Mouse (Mus musculus) lung, embryonic 14.5 days (tissue): Measurements from ENCODE around the gene Cyp27a1. TPM values are rescaled to one million over a fixed set of nuclear protein-coding genes. Genes with fewer than 3 reads are reported as not detected.
A peak's percentile ranks its signal among the peaks of the same experiment; 100 is the strongest.

ENCODE experiments used
- ATAC-seq: fragments of 200-750 bp; cut with Nextera tagmentation; 2 replicates; pipeline ENCODE4 v1.8.0; 2017; ENCODE audit warnings: mild to moderate bottlenecking, moderate TSS enrichment, moderate library complexity; ENCODE audit not compliant: insufficient read depth
- DNase-seq: peaks from one replicate; pipeline ENCODE4 v3.0.0-alpha.2; 2015
- H3K27ac ChIP-seq: fragments of 300-500 bp; sonication (generic); 2 replicates; pipeline ENCODE4 v1.5.1; 2014; ENCODE audit warnings: low read depth, mild to moderate bottlenecking, moderate library complexity
- H3K27me3 ChIP-seq: fragments of 300-500 bp; sonication (generic); 2 replicates; pipeline ENCODE4 v1.6.1; 2014; ENCODE audit warnings: low read length, control low read depth; ENCODE audit not compliant: insufficient read depth
- H3K36me3 ChIP-seq: fragments of 300-500 bp; sonication (generic); 2 replicates; pipeline ENCODE4 v1.6.1; 2014; ENCODE audit warnings: control low read depth; ENCODE audit not compliant: insufficient read depth
- H3K4me1 ChIP-seq: fragments of 300-500 bp; sonication (generic); 2 replicates; pipeline ENCODE4 v1.6.1; 2014; ENCODE audit warnings: antibody characterized with exemption, control low read depth; ENCODE audit not compliant: insufficient read depth
- H3K4me2 ChIP-seq: fragments of 300-500 bp; sonication (generic); 2 replicates; pipeline ENCODE4 v1.6.1; 2014; ENCODE audit warnings: mild to moderate bottlenecking
- H3K4me3 ChIP-seq: fragments of 300-500 bp; sonication (generic); 2 replicates; pipeline ENCODE4 v1.5.1; 2014; ENCODE audit warnings: low read depth, low read length
- H3K9ac ChIP-seq: fragments of 300-500 bp; sonication (generic); 2 replicates; pipeline ENCODE4 v1.6.1; 2014
- H3K9me3 ChIP-seq: fragments of 300-500 bp; sonication (generic); 2 replicates; pipeline ENCODE4 v1.6.1; 2016; ENCODE audit warnings: low read depth, low read length, control low read depth
- CTCF ChIP-seq: IDR thresholded peaks from 2 replicates; pipeline ENCODE4 v1.5.1; 2016; ENCODE audit warnings: antibody characterized with exemption, low read depth
- WGBS: fragments of 180-500 bp; shearing (Covaris S2); extraction: QIAGEN DNeasy Blood & Tissue Kit; methylation state at CpG from one replicate; pipeline ENCODE4 v1.1.7; 2014; 5-methylcytosine and 5-hydroxymethylcytosine counted together
- polyA plus RNA-seq: library from polyadenylated mRNA; unstranded; fragments of >200 nt; fragmentation: Nextera tagmentation; extraction: Ambion mirVana; gene quantifications from 2 replicates; pipeline ENCODE4 v1.2.1, GENCODE M21; 2014

The Cyp27a1 gene
- polyA plus RNA-seq, 1 experiment from 2014 or later: 1.9 TPM

DNA sequence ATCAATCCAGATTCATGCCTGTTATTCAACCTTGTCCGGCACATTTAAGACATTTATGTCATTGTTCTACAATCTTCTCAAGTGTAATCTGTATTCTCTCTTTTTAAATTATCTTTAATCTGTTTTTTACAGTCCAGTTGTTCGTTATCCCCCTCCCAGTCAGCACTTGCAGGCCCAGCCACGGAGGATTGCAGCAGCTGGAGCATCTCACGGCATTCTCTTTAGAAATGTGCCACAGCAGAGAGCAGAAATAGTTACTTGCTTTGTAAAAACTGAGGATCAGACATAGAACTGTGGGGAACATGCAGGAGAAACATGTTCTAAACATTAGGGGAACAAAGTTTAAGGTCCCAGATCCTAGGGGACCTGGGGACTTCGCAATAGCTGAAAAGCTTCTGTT, 8.4 kb upstream of the Cyp27a1 start:
- Histone ChIP-seq H3K4me1 (no peaks in the 10 kb centered on the region), H3K9me3 (no peaks in the 10 kb centered on the region), H3K27me3 (no peaks in the 10 kb centered on the region), H3K4me2 (no peak overlapping the region), H3K27ac (peak overlapping the region; percentile 13), H3K36me3 (peaks cover 25% of the 10 kb centered on the region), H3K9ac (no peak overlapping the region), H3K4me3 (no peak overlapping the region)
- WGBS: 63% methylated on average over 5 of the region's 5 CpGs
- peak; percentile 43 for DNase-seq
- no peak for ATAC-seq
- TF ChIP-seq CTCF: no peak

DNA sequence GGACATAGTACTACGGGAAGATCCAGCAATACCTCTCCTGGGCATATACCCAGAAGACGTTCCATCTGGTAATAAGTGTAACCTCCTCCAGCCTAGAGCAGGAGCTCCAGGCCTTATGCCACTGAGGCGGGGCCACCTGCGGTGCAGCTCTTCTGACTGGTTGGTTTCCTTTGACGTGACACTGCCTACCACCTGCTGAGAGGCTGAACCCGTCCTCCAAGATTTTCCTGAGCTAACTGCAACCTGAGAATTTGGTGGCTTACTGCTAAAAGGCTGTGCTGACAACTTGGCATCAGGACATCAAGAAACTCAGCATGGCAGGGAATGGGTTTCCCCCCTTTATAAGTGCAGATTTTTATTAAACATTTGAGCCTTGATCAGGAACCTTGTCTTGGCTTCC, 3.8 kb upstream of the Cyp27a1 start:
- no peak for TF ChIP-seq CTCF
- H3K4me3 ChIP-seq: no peak overlapping the region
- H3K27me3 ChIP-seq: no peaks in the 10 kb centered on the region
- WGBS: 30% methylated on average over 6 of the region's 6 CpGs
- H3K4me1 ChIP-seq: no peaks in the 10 kb centered on the region
- DNase-seq: no peak
- no peaks in the 10 kb centered on the region for H3K36me3 ChIP-seq
- no peak overlapping the region for H3K9ac ChIP-seq
- no peak for ATAC-seq
- no peak overlapping the region for H3K27ac ChIP-seq
- H3K4me2 ChIP-seq: no peak overlapping the region
- H3K9me3 ChIP-seq: no peaks in the 10 kb centered on the region

DNA sequence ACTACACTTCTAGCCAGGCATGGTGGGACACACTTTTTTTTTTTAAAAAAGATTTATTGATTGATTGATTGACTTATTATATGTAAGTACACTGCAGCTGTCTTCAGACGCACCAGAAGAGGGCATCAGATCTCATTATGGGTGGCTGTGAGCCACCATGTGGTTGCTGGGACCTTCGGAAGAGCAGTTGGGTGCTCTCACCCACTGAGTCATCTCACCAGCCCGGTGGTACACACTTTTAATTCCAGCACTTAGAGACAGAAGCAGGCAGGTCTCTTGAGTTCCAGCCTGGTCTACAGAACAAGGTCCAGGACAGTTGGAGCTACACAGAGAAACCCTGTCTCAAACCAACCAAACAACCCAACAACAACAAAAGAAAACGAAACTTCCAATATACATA, 1.3 kb upstream of the Cyp27a1 start:
- WGBS: 75% methylated on average over 4 of the region's 4 CpGs
- ATAC-seq: no peak
- H3K27me3 ChIP-seq: no peaks in the 10 kb centered on the region
- H3K9ac ChIP-seq: no peak overlapping the region
- H3K36me3 ChIP-seq: no peaks in the 10 kb centered on the region
- H3K4me2 ChIP-seq: no peak overlapping the region
- H3K4me3 ChIP-seq: no peak overlapping the region
- H3K4me1 ChIP-seq: no peaks in the 10 kb centered on the region
- DNase-seq: no peak
- H3K27ac ChIP-seq: no peak overlapping the region
- TF ChIP-seq CTCF: no peak
- no peaks in the 10 kb centered on the region for H3K9me3 ChIP-seq

DNA sequence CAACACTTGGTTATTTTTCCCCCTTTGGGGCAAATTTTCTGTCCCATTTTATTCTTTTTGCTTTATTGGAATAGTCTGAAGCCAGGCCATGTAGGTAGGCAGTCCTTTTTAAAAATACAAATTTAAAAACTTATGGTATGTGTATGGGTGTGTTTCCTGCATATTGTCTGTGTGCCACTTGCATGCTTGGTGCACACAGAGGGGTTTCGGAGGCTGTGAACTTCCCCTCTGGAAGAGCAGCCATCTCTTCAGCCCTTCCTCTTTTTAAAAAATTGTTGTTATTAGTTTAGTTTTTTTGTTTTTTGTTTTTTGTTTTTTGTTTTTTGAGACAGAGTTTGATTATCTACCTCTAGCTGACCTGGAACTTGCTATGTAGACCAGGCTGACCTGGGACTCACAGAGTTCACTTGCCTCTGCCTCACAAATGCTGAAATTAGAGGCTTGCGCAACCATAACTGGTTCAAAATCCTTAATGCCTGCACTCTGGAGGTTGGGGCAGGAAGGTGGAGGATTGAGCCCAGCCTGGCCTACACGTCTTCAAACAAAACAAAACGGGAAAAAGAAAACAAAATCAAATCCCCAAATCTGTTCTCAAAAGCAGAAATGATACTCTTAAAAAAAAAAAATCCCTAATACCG, 794 bp upstream of the Cyp27a1 start:
- no peak for TF ChIP-seq CTCF
- H3K9me3 ChIP-seq: no peaks in the 10 kb centered on the region
- no peaks in the 10 kb centered on the region for H3K4me1 ChIP-seq
- H3K36me3 ChIP-seq: no peaks in the 10 kb centered on the region
- ATAC-seq (no peak), DNase-seq (no peak)
- H3K27ac ChIP-seq: no peak overlapping the region
- WGBS: 35% methylated on average over 5 of the region's 5 CpGs
- H3K9ac ChIP-seq: peak overlapping the region; percentile 64; the same call in 1 of the 2 replicates
- peak overlapping the region; percentile 94 for H3K4me2 ChIP-seq
- peak overlapping the region; percentile 46; the same call in 1 of the 2 replicates for H3K4me3 ChIP-seq
- H3K27me3 ChIP-seq: no peaks in the 10 kb centered on the region

DNA sequence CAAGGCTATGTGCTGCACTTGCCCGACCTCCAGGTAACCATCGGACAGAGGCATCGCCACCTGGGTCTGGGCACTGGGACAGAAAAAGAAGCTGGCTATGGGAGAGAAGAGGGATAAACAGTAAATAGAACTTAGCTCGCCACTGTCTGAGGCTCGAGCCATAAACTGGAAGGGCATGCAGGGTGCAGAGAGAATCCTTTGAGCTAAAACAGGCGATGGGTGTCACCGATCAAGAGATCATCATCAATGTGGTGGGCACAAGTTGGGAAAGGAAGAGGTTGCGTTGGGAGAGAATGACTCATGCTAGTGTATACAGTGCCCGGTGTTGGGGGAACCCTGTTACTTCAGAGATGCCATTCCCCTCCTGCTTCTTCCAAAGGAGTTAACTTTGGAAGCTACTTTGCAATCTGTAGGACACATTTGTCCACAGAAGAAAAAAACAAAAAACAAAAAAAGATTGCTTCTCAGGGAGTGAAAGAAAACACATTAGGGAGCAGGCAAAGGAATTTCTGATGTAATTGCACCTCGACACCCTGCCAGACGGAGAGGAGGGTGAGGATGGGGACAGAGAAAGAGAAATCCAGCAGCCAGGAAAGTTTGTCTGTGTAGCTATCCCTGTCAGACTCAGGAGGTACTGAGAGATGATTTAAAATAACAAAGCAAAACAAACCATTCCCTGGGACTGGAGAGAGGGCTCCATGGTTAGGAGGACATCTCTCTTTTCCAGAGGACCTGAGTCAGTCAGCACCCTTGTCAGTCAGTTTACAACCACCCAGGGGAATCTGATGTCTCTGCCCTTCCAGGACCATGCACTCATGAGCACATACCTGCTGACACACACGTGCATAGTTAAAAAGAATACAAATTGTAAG, 721 bp downstream of the Cyp27a1 start:
- Histone ChIP-seq H3K4me2 (peak overlapping the region; percentile 94), H3K4me3 (peak overlapping the region; percentile 46), H3K4me1 (no peaks in the 10 kb centered on the region), H3K27me3 (no peaks in the 10 kb centered on the region), H3K36me3 (no peaks in the 10 kb centered on the region), H3K27ac (no peak overlapping the region), H3K9me3 (no peaks in the 10 kb centered on the region), H3K9ac (peak overlapping the region; percentile 64)
- 22% methylated on average over 12 of the region's 12 CpGs for WGBS
- ATAC-seq: no peak
- no peak for TF ChIP-seq CTCF
- no peak for DNase-seq

DNA sequence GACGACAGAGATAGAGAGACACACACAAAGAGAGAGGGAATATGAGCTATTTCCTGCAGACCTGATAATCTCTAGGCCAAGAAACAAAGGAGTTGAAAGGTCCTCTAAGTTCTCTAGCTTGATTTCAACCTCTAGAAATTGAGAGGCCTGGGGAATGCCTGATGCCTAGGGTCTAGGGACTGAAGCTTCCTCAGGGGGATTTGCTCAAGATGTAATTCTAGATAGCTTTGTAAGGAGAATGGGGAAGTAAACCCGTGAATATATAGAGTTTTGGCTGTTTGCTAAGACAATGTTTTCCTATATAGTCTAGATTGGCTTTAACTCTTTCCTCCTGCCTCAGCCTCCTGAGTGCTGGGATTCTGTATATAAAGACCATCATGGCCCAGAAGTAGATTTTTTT, 1.6 kb downstream of the Cyp27a1 start:
- Histone ChIP-seq H3K36me3 (no peaks in the 10 kb centered on the region), H3K4me3 (no peak overlapping the region), H3K4me1 (no peaks in the 10 kb centered on the region), H3K27ac (no peak overlapping the region), H3K9ac (no peak overlapping the region), H3K9me3 (no peaks in the 10 kb centered on the region), H3K27me3 (no peaks in the 10 kb centered on the region), H3K4me2 (no peak overlapping the region)
- no peak for TF ChIP-seq CTCF
- WGBS: 44% methylated on average over 2 of the region's 2 CpGs
- DNase-seq: no peak
- no peak for ATAC-seq

DNA sequence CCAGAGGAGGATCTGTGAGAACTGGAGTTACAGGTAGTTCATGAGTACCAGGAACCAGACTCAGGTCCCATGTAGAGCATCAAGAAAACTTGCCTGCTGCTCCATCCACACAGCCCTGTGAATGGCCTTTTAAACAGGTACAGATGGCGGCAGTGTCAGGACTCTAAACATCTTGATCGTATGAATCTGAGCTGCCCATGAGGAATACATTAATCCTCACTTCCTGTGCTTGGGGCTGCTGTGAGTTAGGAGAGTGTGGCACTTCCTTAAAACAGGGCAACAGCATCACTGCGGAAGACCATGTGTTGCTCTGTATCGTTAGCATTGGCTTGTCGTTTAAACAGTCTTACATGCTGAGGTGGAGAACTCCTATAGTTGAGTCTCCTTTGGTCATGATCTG, 2.1 kb downstream of the Cyp27a1 start:
- Histone ChIP-seq H3K27ac (no peak overlapping the region), H3K9ac (no peak overlapping the region), H3K9me3 (no peaks in the 10 kb centered on the region), H3K4me2 (no peak overlapping the region), H3K27me3 (no peaks in the 10 kb centered on the region), H3K4me3 (no peak overlapping the region), H3K36me3 (no peaks in the 10 kb centered on the region), H3K4me1 (no peaks in the 10 kb centered on the region)
- DNase-seq (no peak), ATAC-seq (no peak)
- no peak for TF ChIP-seq CTCF
- 65% methylated on average over 5 of the region's 5 CpGs for WGBS
